Mouse (Mus musculus) c-Kit-negative CD71-positive TER-119-positive erythroid progenitor cells, embryonic 14.5 days (primary cell): Measurements from ENCODE around the gene Ubtd2.
A peak's percentile ranks its signal among the peaks of the same experiment; 100 is the strongest.

Source experiments
- DNase-seq: peaks from one replicate; pipeline ENCODE4 v3.0.0-alpha.2; 2013; ENCODE audit warnings: low read depth, low spot score

Gene Ubtd2

DNA sequence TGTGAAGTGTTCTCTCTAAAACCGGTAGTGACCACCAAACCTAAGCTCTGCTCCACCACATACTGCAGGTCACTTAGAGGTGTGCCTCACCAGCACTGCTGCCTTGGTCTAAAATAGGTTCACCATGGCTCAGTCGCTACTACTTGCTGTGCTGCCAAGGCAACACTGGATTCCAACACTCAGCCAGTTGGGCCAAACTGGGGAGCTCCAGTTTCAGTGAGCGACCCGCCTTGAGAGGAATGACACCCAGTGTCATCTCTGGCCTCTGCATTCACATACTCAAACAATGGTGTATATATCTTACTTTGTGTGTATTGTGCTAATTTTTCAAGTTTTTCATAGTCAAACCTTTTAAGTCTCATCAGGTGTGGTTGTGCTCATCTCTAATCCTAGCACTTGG, 63.6 kb downstream of the Ubtd2 start:
- no peak for DNase-seq

DNA sequence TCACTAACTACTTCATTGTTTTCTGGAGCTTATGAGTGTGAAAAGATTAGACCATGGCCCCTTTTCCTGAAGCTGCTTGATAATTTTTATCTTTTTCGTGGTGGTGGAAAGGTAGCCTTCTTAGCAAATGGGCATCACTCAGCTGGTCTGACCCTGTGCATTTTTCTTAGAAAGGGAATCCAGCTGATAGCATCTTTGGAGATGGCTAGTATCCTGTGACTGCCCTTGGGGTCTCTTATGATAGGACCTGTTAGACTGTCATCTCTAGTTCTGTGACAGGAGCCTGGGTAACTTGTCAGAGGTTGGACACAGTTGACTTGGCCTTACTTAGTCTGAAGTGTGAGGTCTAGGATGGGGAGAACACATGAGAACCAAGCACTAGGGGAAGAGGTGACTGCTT, 64.2 kb downstream of the Ubtd2 start:
- DNase-seq: no peak

DNA sequence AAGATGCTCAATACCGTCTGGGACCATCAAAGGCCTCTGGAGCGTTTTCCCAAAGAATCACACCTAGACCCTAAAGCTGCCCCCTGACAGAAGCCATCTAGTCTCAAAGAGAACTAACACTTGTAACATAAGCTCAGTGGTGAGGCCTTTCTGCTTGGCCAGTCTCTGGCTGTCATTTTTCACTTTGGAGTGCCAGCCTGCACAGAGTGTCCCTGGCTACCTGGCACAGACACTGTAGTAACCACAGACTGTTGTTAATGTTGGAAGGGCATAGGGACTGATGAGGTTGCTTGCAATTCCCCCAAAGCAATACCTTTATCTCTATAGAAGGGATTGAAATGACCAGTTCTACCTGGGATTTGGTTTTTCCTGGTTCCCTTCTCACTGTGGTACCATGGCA, 66.1 kb downstream of the Ubtd2 start:
- DNase-seq: no peak

DNA sequence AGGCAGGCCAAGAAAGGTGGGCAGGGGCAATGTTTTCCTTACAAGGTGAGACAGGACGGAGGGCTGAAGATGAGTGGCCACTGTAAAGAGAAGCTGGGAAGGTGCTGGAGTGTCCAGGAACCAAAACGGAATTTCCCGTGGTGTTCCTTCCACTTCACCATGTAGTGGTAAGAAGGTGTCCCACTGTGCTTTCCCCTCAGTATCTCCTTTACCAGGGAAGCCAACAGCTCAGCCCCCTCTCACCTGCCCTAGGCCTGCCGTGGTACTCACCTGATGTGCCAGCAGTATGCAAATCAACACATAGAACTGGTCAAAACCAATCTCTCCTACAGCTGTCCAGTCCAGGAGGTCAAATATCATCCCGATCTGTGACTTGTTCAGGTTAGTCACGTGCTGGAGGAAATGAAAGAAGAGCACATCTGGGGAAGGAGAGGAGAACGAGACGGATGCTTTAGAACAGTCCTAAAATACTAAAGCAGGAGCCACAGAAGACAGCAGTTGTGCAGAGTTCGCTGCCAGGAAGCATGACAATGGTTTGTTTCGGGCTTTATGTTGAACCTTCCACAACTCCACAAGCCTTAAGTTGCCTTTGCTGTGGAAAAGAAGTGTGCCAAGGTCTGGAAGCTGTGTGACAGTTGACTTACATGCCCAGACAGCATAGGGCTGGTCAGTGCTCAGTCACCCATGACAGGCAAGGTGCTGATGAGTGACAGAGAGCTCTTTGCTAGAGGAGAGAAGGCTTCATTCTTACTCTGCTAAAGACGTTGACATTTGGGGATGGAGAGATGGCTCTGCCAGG, 69.2 kb downstream of the Ubtd2 start:
- DNase-seq: no peak

GRCm38 (mm10) chr11:32527006-32527405, 71.8 kb downstream of the Ubtd2 start:
- no peak for DNase-seq

GRCm38 (mm10) chr11:32530151-32530550, 75.0 kb downstream of the Ubtd2 start:
- DNase-seq: no peak

- no peak for DNase-seq
Measured at GRCm38 (mm10) chr11:32531871-32532764, 76.9 kb downstream of the Ubtd2 start, which contains the start of gene Efcab9. Efcab9 (minus strand) TSS chr11:32532081.

GRCm38 (mm10) chr11:32532765-32533481, 77.8 kb downstream of the Ubtd2 start, which contains the start of gene Stk10:
Stk10 (plus strand) TSS chr11:32533305.
- peak; percentile 66 for DNase-seq

- DNase-seq: peak; percentile 62
Measured at GRCm38 (mm10) chr11:32533482-32534261, 78.5 kb downstream of the Ubtd2 start.

- DNase-seq: no peak
Measured at GRCm38 (mm10) chr11:32534453-32535075, 79.4 kb downstream of the Ubtd2 start.

DNA sequence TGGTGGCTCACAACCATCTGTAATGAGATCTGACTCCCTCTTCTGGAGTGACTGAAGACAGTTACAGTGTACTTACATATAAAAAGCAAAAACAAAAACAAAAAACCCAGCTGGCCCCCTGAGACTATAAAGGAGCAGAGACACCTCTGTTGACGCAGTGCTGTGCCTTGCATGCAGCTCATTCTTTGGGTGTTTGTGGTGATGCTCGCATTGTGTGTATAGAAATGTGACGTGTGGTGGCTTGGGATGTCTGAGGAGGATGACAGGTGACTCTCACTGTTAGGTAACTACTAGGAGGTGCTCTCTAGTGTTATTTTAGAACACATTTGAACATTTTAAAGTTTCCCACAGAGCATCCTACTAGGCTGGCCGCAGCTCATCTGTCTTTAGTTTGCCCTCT, 80.5 kb downstream of the Ubtd2 start:
- no peak for DNase-seq

GRCm38 (mm10) chr11:32536954-32537353, 81.8 kb downstream of the Ubtd2 start:
- DNase-seq: no peak

DNA sequence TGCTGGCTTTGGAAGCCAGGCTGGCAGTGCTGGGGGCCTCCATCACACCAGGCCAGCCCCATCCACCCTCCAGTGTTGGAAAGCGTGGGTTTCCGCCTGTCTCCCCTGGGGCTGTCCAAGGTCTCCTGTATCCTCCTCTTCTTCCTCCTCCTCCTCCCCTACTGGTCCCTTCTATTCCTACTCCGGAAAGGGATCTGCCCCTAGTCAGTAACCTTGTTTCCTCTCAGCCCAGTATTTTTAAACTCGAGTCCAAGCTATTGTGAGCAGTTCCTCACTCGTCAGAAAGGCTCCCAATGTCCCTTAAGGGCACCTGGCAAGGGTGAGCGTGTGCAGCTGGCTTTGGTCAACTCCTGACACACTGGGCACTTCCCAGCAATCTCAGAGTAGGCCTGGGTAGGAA, 83.3 kb downstream of the Ubtd2 start:
- no peak for DNase-seq

- peak; percentile 48 for DNase-seq
Measured at GRCm38 (mm10) chr11:32538846-32539245, 83.7 kb downstream of the Ubtd2 start.

GRCm38 (mm10) chr11:32539717-32540116, 84.5 kb downstream of the Ubtd2 start:
- DNase-seq: no peak

DNA sequence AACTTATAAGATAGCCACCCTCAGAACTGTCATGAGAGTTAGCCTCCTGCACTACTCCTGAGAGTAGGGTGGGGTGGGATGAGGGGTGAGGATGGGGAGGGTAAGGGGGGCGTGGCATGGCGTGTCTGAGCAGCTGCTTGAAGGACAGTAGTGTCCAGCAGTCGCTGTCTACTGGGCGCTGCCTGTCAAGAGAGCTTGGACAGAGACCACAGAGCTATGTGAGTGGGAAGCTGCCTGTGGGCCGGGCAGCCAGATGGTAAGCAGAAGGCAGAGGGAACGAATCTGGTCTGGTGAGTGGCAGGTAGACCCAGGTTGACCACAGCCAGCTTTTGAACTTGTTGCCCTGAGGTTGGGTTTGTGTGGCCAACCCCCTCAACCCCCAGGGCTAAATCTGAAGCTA, 85.3 kb downstream of the Ubtd2 start:
- DNase-seq: no peak

DNA sequence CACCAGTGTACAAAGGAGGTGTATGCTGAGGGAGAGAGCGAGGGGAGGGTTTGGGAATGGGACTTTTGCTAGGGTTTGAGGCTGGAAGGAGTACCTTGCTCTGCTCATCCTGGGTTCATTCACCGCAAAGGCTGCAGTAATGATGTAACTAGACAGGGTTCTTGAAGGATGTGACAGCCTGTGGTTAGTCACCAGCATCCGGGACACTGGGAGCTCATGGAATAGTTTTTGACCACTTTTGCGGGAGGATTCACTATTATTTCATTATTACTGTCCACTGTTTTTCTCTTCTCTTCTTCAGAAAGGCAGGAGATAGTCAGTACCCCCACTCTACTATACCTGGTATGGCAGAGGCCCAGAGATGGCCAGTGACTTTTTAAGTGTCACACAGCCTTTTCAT, 87.0 kb downstream of the Ubtd2 start:
- DNase-seq: no peak

- DNase-seq: peak; percentile 67
Measured at GRCm38 (mm10) chr11:32542687-32543411, 87.7 kb downstream of the Ubtd2 start.

DNA sequence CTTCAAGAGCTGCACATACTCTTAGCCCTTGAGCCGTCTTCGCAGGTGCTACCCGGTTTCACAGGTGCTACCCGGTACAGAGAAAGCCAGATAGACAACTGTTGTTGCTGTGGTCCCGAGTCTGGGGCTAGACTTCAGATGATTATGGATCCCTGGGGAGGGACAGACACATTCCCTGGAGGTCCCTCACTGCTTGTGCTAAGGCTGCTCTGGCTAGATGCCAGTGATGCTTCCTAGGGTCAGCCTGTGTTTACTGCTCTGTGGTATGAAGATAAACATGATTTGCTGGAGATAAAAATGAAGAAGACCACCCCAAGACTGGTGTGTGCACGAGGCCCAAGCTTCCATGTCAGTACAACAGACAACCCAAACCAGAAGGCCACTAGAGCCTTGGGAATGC, 88.9 kb downstream of the Ubtd2 start:
- no peak for DNase-seq

GRCm38 (mm10) chr11:32544497-32544896, 89.3 kb downstream of the Ubtd2 start:
- no peak for DNase-seq
